Mouse (Mus musculus) mesoderm, embryonic 11.5 days (tissue): ENCODE data around the gene Tpt1.
"Not testable (repeated sequence)": the region's sequence is repeated elsewhere in the genome, so short reads cannot be mapped to it uniquely, and the experiment has no call there.

ENCODE experiments used
- DNase-seq: peaks from one replicate; pipeline ENCODE4 v3.0.0-alpha.2; 2012; ENCODE audit warnings: low read depth, low spot score

The Tpt1 gene

DNA sequence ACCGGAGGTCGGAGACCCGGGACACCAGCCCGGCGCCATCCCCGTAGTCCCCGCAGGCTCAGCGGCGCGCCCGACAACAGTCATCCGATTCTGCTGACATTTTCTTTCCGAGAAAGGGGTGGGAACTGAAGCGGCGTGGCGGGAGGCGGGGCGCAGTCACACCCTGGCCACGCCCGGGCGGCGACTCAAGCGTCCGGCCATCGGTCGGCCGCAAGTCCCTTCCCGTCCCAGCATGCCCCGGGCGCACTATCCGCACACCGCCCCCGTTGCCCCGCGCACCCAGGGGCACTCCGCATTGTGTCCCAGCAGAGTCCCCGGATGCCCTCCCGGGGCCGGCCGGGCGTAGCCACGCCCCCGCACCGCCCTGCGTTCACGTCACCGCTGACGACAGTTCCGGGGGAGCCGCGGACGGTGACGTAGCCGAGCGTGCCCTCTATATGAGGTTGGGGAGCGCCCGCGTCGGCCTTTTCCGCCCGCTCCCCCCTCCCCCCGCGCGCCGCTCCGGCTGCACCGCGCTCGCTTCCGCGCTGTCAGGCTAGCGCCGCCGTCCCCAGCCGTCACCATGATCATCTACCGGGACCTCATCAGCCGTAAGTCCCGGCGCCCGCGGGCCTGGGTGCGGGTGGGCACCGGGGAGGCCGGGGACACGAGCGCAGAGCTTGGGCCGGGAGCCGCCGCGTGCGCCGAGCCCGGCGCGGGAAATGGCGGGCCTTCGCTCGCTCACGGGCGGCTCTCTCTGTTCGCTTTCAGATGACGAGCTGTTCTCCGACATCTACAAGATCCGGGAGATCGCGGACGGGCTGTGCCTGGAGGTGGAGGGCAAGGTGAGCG is at the start of gene Tpt1:
Tpt1 (plus strand) TSS at position 227 of the 831 bp plus-strand sequence.
- peak; percentile 98 for DNase-seq

DNA sequence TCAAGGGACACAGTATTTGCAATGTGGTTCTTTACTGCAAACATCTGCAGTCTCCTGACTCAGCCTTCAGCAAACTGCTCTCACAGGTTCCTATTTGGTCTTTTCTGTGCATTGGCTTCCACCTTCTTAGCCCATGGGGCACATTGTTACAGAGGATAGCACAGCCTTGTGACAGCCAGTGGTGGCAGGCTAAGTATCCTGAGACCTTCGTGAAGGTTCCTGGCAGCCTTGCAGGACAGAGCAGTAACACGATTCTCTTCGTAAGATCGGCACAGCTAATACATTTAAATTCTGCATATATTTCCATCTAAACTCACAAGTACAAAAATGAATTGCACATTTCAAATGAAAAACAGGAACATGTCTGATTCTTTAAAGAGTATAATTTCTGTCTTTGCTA is 49.0 kb upstream of the Tpt1 start:
- no peak for DNase-seq

DNA sequence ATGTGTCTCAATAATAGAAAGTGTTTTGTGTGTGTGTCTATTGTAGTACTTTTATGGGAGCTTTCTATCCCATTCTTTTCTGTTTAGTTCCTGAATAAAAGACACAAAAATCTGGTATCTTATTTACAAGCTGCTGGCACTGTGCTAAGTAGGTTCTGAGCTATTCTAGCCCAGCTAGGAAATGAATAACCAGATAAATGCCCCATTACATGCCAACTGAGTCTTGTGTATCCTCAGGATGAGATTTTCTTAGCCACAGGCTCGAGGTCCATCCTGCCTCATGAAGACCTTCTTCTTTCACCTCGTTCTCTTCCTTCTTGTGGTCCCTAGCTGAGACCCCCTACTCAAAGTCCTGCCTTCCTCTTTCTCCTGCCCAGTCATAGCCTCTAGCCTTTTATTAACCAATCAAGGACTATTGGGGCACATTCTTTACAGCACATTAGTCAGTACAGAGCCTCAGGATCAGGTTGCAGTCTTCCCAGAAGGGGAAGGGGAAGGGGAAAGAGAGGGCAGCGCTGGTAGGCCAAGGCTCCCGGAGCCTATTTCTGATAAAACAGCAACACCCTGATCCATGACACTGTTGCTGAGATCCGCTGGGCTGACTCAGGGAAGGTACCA is 47.0 kb upstream of the Tpt1 start:
- peak; percentile 70 for DNase-seq

DNA sequence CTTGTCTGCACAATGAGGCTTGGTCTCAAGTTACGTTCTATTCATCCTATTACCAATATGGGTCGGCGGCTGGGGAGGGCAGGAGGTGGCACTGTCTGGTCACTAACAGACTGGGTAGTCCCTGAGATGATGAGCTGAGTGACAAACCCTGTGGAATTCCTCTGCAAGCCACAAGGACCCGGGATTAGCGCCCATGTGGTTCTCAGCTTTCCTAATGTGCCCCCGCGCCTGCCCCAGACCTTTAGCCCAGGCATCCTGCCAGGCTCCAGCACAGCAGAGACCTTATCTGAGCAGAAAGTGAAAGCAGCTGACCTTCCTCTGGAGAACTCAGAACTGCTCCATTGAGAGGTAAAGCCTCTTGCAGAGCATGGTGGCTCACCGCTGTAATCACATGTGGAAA is 37.1 kb upstream of the Tpt1 start:
- no peak for DNase-seq

DNA sequence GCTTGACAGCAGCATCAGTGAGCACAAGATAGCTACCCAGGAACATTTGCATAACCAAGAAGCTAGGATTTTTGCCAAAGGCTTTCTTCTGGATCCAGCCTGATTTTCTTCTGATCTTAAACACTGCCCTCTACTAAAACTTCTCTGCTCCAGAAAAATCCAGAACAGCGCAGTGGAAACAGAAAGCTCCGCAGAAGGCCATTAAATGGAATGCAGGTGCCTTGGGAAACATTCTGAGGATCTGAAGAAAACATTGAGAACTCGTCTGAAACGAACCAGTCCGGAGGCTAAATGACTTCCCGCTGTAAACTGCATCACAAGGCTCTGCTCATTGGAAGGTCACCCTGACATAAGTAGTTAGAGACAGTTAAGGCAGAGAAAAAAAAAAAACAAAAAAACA is 35.0 kb upstream of the Tpt1 start:
- DNase-seq: no peak

DNA sequence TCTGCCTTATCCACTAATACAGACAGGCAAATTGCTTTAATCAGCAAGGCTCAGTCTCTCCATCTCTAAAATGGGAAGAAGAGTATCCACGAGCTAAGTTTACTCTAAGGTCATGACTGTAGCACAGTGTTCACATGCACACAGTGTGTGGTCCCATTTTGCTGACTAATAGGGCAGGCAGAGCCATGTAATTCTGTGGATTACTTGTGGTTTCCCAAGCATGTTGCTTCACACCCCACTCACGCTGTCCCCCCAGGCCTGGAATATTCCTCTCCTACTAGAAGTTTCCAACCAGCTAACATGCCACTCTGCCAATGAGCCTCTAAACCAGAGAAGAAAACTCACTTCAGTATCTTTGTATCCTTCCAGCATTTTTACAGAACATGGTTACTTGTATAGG is 26.4 kb upstream of the Tpt1 start:
- no peak for DNase-seq

DNA sequence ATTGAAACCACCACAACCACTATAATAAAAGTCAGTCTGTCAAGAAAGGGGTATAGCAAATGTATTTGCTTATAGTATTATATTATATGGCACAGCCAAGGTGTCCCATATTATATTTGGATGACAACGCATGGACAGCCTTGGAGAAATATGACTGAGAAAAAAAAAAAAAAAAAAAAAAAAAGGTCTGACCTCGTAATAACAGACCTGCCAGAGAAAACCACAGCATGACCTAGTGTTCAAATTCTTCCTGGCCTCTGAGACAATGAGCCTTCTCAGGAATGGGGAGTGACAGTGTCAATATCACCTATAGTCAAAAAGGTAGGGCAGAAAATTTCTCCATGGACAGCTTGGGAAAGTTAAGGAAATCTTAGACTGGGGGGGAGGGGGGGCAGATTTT is 25.6 kb upstream of the Tpt1 start:
- DNase-seq: no peak

DNA sequence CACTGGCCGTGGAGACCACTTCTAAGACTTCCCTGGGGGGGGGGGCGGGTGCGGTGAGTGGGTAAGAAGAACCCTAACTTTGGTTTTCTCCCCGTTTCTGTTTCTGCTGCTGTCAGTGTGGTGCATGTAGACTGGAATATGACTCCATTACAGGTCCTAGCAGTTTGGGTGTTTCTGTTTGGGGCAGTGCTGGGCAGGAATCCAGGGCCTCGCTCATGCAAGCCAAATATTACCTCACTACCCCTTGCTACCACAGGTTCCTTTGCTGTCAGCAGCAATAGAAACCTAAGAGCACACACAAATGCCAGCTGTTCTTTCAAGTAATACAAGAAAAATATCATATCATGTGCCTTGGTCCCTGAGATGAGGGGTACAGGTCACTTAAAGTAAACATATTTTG is 24.9 kb upstream of the Tpt1 start:
- DNase-seq: no peak

DNA sequence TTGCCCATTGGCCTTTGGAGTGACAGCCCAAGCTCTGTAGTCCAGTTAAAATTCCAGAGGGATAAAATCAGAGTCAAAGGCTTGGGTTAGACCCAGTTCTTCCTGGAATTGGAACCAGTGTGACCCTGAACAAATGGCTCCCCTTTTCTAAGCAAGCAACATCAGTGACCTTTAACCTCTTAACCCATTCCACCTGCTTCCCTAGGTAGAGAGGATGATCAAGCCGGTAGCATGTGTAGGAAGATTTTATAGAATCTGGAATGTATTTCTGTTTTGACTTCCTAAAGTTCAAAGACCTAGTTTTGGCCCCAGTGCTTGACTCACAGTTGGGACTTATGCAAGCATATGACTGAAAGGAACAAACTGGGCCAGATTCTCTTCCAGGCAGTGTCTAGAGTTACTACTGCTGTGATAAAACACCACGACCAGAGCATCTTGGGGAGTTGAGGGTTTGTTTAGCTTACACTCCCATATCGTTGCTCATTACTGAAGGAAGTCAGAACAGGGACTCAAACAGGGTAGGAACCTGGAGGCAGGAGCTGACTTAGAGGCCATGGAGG is 18.0 kb upstream of the Tpt1 start:
- DNase-seq: no peak

DNA sequence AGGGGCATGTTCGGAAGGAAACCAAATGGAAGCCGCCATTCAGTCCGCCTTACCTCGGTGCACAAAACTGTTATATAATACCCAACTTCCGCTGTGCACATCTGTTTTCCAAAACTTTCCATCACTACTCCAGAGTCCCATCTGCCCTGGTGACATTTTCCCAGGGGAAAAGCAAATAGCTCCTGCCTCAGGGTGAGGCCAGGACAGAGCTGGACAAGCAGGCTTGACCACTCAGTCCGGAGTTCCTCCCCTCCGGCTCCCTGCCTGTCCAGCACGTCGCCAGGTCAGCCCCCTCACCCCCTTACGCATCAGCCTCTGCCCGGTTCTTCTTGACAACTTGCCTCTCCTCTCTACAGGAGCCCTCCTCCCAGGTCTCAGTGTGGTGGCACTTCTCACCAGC is 16.7 kb upstream of the Tpt1 start:
- DNase-seq: no peak

DNA sequence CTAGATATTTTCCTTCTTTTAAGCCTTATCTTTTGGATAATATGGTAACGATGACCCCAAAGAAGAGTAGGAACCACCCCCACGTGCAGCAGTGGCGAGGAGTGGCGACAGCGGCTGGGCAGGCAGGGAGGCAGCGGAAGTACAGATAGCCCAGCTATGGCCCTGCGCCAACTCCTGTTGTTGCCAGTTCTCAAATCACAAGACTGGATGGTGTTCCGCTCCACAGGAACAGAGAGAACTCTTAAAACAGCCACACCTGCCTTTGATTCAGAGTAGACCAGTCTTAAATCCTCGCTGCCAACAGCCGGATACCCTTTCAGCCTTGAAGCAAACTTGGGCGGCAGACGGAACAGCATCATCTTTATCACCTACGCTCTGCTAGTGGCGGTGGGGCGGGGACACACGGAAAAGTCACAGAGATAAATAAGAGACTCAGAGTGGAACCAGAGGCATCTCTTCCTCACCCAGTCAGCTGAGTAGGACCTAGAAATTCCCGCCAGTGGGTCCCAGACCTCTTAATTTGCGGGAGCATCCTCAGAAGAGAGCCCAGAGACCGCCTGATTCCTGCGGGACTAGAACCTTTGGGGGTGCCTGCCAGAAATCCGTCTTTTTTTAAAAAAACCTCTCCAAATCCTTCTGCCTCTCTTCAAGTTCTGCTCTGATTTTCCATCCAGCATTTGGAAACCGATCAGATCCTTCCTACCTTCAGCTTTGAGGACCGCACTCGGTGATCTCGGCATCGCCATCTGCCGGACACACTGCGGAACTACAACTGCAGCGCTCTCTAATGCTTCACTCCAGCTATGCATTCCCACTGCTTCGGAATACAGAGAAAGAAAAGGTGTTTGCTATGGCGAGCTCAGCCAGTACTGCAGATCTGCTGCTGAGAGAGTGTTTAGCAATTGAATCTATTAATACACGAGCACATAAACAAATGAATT is 15.8 kb upstream of the Tpt1 start:
- DNase-seq: peak; percentile 87

DNA sequence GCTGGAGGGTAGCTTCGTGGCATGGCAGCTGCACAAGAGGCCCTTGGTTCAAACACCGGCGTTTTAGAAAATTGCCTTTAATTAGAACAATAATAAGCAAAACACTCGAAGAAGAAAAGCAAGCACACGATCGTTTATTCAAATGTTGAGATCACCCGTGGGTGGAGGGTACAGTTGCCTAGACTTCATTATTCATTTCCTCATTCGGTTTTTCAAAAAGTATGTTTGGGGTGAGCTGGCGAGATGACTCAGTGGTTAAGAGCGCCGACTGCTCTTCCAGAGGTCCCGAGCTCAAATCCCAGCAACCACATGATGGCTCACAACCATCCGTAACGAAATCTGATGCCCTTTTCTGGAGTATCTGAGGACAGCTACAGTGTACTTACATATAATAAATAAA is 15.1 kb upstream of the Tpt1 start:
- DNase-seq: not testable (repeated sequence)

DNA sequence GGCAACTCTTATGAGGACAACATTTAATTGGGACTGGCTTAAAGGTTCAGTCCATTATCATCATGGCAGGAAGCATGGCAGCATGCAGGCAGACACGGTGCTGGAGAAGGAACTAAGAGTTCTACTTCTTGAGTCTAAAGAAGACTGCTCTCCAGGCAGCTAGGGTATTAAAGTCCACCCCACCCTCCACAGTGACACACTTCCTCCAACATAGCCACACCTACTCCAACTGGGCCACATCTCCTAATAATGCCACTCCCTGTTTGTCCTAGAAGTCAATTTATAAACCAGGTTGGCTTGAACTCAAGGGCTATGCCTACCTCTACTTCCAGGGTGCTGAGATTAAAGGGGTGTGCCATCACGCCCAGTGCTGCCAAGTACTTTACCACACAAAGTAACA is 12.9 kb upstream of the Tpt1 start:
- DNase-seq: no peak

DNA sequence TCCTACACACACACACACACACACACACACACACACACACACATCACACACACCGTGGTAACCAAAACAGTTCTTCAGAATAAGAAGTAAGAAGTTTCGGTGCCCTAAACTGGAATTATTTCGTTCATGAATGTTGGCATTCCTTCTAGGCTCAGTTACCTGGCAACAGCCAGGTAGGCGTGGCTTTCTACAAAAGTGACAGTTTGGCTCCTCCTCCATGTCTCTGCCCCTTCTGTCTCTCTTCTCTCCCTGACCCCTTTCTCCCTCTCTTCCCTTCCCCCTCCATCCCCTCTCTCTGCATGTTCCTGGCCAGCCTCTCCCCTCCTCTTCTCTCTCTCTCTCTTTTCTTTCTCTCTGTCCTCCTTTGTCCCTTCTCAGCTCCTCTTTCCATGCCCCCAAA is 11.9 kb upstream of the Tpt1 start:
- DNase-seq: peak; percentile 44

DNA sequence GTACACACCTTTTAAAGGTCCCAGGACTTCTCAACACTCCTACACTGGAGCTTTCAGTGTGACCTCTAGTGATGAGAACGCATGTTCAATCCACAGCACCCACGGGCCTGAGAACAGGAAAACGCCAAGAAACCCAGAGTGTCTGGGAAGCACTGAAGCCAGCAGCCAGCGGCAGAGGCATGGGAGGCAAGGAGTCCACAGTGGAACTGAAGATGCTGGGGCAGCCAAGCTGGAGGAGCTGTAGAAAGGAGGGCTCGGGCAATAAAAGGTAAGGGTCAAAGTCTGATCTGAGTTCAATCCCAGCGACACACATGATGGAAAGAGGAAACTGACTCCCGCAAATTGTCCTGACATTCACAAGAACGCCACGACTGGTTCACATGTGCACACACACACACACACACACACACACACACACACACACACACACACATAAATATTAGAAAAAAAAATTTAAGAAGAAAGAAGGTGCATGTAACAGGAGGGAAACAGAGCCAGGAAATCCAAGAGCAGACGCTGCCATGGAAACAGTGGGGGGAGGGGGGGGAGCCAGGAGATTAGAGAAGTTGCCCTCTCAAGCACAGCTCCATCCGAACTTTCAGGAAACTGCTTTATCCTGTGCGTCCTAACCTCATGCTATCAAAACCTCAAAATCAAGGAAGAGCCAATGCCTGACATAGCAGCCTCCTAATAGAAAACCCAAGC is 11.2 kb upstream of the Tpt1 start:
- DNase-seq: no peak

DNA sequence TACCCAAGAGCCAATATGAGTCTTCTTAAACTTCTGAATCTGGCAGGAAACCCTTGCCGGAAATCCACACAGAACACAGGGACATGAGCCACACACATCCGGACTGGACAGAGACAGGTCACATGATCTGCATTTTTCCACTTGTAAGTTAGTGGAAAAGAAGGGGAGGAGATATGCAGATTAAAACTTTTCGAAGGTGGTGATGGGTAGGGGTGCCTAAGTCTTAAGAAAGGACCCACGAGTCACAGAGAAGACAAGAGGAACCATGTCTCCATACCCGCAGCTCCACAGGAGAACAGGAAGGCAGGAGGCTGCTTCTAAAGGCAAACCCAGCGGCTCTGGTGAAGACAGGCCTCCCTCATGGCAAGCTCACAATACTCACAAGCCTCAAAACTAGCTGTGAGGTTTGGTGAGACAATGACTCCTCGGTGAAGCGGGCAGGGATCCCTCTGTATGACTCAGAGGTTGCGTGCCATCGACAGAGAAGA is 10.6 kb upstream of the Tpt1 start:
- DNase-seq: peak; percentile 90

DNA sequence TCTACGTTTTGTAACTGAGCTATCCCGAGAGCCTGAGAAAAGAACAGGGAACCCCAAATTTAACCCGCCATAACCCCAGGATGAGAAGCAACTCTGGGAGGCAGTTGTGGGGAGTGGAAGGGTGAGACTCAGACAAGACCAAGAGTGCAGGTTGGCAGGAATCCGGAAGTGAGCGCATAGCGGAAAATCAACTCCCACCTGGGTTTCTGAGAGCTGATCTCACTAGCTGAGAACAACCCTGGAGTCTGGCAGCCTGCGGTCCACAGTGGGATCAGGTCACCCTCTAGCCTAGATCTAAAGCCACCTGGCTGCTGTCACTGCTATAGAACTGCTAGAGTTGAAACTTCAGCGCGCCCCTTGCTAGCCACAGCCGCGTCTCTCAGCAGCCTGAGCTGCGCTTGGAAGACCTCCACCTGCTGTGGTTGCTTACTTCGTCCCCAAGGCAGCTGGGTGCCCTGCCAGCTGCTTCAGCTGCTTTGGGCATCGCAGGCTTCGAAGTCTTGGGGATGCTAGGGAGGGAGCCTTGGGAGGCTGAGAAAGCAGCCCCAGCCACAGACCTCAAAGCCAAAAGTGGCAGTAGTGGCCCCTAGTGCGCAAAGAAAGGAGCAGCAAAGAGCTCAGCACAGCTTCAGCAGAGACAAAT is 10.0 kb upstream of the Tpt1 start:
- peak; percentile 68 for DNase-seq

DNA sequence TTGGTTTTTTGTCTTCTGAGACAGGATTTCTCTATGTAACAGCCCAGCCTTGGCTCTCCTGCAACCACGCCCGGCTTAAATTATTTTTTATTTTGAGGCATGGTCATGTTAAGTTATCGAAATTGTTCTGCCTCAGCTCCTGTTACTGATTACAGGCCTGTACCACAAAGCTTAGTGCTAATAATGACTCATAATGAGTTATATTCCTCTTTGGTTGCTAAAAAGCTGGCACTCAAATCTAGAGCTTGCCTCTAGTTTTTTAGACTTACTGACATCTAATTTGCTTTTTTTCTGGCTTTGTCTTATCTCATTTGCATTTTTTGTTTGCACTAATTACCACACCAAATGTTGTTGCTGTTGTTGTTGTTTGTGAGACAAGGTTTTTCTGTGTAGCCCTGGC is 8.3 kb upstream of the Tpt1 start:
- no peak for DNase-seq

DNA sequence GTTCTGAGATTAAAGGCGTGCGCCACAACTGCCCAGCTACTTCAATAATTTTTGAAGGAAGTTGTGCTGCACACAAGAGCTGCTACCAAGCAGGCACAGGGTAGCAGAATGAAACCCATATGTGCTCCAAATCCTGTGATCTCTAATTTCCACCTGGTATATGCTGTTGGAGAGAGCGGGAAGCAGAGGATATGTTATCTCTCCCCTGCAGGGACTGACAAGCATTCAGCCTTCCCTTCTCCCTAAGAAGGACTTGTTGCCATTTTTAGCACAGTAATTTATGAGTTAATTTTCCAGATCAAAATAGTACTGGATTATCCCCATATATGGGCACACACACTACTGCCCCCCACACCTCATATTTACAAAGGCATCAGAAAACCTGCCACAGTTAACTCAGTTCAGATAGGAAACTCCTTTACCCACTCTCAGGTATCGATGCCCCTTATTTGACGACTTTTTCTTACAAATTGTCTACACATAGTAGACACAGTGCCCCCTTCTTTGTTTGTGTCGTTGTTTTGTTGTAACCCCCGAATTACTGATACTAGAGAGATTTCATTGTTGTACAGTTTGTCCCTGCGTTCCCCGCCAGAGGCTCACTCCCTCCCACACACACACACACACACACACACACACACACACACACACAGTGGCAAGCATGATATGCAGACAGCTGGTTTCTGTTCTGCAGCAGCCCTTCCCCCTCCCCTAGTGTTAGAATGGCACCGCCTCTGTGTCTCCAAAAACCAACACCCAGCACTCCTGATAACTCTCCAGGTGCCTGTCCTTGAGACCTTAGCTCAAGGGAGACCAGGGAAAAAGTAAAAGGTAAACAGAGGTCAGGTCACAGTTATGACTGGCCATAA is 7.6 kb upstream of the Tpt1 start:
- no peak for DNase-seq

DNA sequence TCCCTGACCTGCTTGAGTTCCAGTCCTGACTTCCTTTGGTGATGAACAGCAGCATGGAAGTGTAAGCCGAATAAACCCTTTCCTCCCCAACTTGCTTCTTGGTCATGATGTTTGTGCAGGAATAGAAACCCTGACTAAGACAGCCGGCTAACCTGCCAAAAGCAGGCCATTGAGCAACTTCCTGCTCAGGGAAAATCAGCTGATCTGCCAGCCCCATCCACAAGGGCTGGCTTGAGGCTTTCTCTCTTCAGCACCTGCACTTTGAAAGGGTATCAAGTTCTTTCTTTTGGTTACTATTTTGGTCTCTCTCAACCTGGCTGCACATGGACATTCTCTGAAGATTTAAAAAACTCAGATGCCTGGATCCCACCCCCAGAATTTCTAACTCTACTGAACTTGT is 3.1 kb upstream of the Tpt1 start:
- not testable (repeated sequence) for DNase-seq
